Mouse (Mus musculus): Measurements from ENCODE around the gene Ptpn18.

- no peak for TF ChIP-seq CTCF (IDR thresholded peaks at IDR 0.05; ENCODE audit: low read depth)
- no peak for TF ChIP-seq EP300 (IDR thresholded peaks at IDR 0.05; ENCODE audit: low read depth)
These were observed 46.5 kb downstream of the Ptpn18 start for GRCm38 (mm10) chr1:34505970-34506551.

All from liver, postnatal 0 days (tissue).